Mouse (Mus musculus): ENCODE results near the gene Cdipt. TPM values are rescaled to one million over a fixed set of nuclear protein-coding genes. Genes with fewer than 3 reads are reported as not detected.

The Cdipt gene
- polyA plus RNA-seq, 1 experiment from 2014 or later = 59.2 TPM

Other genes with a start within 250 kb of the Cdipt start
- 23.7 and 25.0 TPM in 2 replicates for gene Mapk3, start 216.3 kb upstream of the Cdipt start, polyA plus RNA-seq (2016; fragmentation: Nextera tagmentation; extraction: Ambion mirVana)
- gene Gdpd3, start 209.6 kb upstream of the Cdipt start, polyA plus RNA-seq (2016; fragmentation: Nextera tagmentation; extraction: Ambion mirVana) = 0.54 and 0.78 TPM in 2 replicates
- gene Ypel3, start 199.0 kb upstream of the Cdipt start, polyA plus RNA-seq (2016; fragmentation: Nextera tagmentation; extraction: Ambion mirVana) = 77.2 and 78.5 TPM in 2 replicates
- 0.33 and 0.50 TPM in 2 replicates for gene Tbx6, start 194.4 kb upstream of the Cdipt start, polyA plus RNA-seq (2016; fragmentation: Nextera tagmentation; extraction: Ambion mirVana)
- 191 and 205 TPM in 2 replicates for gene Ppp4c, start 183.4 kb upstream of the Cdipt start, polyA plus RNA-seq (2016; fragmentation: Nextera tagmentation; extraction: Ambion mirVana)
- not detected in 2 replicates for gene Fam57b, start 178.2 kb upstream of the Cdipt start, polyA plus RNA-seq (2016; fragmentation: Nextera tagmentation; extraction: Ambion mirVana)
- not detected in 2 replicates for gene 4930451I11Rik, start 144.3 kb upstream of the Cdipt start, polyA plus RNA-seq (2016; fragmentation: Nextera tagmentation; extraction: Ambion mirVana)
- gene Doc2a, start 128.5 kb upstream of the Cdipt start, polyA plus RNA-seq (2016; fragmentation: Nextera tagmentation; extraction: Ambion mirVana) = 0.15 and 0.24 TPM in 2 replicates
- gene Hirip3, start 113.9 kb upstream of the Cdipt start, polyA plus RNA-seq (2016; fragmentation: Nextera tagmentation; extraction: Ambion mirVana) = 20.3 and 22.0 TPM in 2 replicates
- gene Ino80e, start 113.5 kb upstream of the Cdipt start, polyA plus RNA-seq (2016; fragmentation: Nextera tagmentation; extraction: Ambion mirVana) = 70.5 and 73.0 TPM in 2 replicates
- gene Taok2, start 91.2 kb upstream of the Cdipt start, polyA plus RNA-seq (2016; fragmentation: Nextera tagmentation; extraction: Ambion mirVana) = 20.1 and 20.6 TPM in 2 replicates
- gene Tmem219, start 53.0 kb upstream of the Cdipt start, polyA plus RNA-seq (2016; fragmentation: Nextera tagmentation; extraction: Ambion mirVana) = 16.7 and 16.9 TPM in 2 replicates
- gene Kctd13, start 47.0 kb upstream of the Cdipt start, polyA plus RNA-seq (2016; fragmentation: Nextera tagmentation; extraction: Ambion mirVana) = 10.3 and 10.7 TPM in 2 replicates
- gene Asphd1, start 26.3 kb upstream of the Cdipt start, polyA plus RNA-seq (2016; fragmentation: Nextera tagmentation; extraction: Ambion mirVana) = not detected in 2 replicates
- gene Sez6l2, start 25.4 kb upstream of the Cdipt start, polyA plus RNA-seq (2016; fragmentation: Nextera tagmentation; extraction: Ambion mirVana) = 0.06 and 0.39 TPM in 2 replicates
- 0.29 and 0.44 TPM in 2 replicates for gene Cdiptos, start 184 bp downstream of the Cdipt start, polyA plus RNA-seq (2016; fragmentation: Nextera tagmentation; extraction: Ambion mirVana)
- 8.3 and 8.9 TPM in 2 replicates for gene Mvp, start 38.7 kb downstream of the Cdipt start, polyA plus RNA-seq (2016; fragmentation: Nextera tagmentation; extraction: Ambion mirVana)
- gene Pagr1b, start 40.6 kb downstream of the Cdipt start, polyA plus RNA-seq (2016; fragmentation: Nextera tagmentation; extraction: Ambion mirVana) = 0.57 TPM in 1 of 2 replicates, not detected in the other
- gene Pagr1a, start 41.4 kb downstream of the Cdipt start, polyA plus RNA-seq (2016; fragmentation: Nextera tagmentation; extraction: Ambion mirVana) = 60.5 and 65.1 TPM in 2 replicates
- gene Gm42742, start 45.2 kb downstream of the Cdipt start, polyA plus RNA-seq (2016; fragmentation: Nextera tagmentation; extraction: Ambion mirVana) = 4.1 and 8.9 TPM in 2 replicates
- 0.88 and 2.1 TPM in 2 replicates for gene Prrt2, start 45.3 kb downstream of the Cdipt start, polyA plus RNA-seq (2016; fragmentation: Nextera tagmentation; extraction: Ambion mirVana)
- 104 and 107 TPM in 2 replicates for gene Maz, start 51.1 kb downstream of the Cdipt start, polyA plus RNA-seq (2016; fragmentation: Nextera tagmentation; extraction: Ambion mirVana)
- 126 and 132 TPM in 2 replicates for gene Kif22, start 66.6 kb downstream of the Cdipt start, polyA plus RNA-seq (2016; fragmentation: Nextera tagmentation; extraction: Ambion mirVana)
- gene Zg16, start 111.4 kb downstream of the Cdipt start, polyA plus RNA-seq (2016; fragmentation: Nextera tagmentation; extraction: Ambion mirVana) = not detected in 2 replicates
- 8.3 and 8.5 TPM in 2 replicates for gene AI467606, start 115.4 kb downstream of the Cdipt start, polyA plus RNA-seq (2016; fragmentation: Nextera tagmentation; extraction: Ambion mirVana)
- gene Qprt, start 146.3 kb downstream of the Cdipt start, polyA plus RNA-seq (2016; fragmentation: Nextera tagmentation; extraction: Ambion mirVana) = 36.5 and 40.3 TPM in 2 replicates
- 7.3 and 7.4 TPM in 2 replicates for gene Spn, start 161.9 kb downstream of the Cdipt start, polyA plus RNA-seq (2016; fragmentation: Nextera tagmentation; extraction: Ambion mirVana)
- gene Cd2bp2, start 220.1 kb downstream of the Cdipt start, polyA plus RNA-seq (2016; fragmentation: Nextera tagmentation; extraction: Ambion mirVana) = 35.0 and 36.0 TPM in 2 replicates
- 26.7 and 30.9 TPM in 2 replicates for gene Tbc1d10b, start 232.6 kb downstream of the Cdipt start, polyA plus RNA-seq (2016; fragmentation: Nextera tagmentation; extraction: Ambion mirVana)
- gene Mylpf, start 233.0 kb downstream of the Cdipt start, polyA plus RNA-seq (2016; fragmentation: Nextera tagmentation; extraction: Ambion mirVana) = 37.6 and 41.4 TPM in 2 replicates

Data from liver, embryonic 12.5 days (tissue).